Mouse (Mus musculus): ENCODE measurements around the gene Ncaph. TPM values are rescaled to one million over a fixed set of nuclear protein-coding genes. Genes with fewer than 3 reads are reported as not detected.

The Ncaph gene
- total and polyA plus RNA-seq, 3 experiments = 53.4 to 74.1 (median 55.3) TPM

- no peaks in the 10 kb centered on the region for H3K27me3 ChIP-seq (replicated peaks)
- H3K4me2 ChIP-seq (ENCODE audit: insufficient read depth, low read depth, poor library complexity, severe bottlenecking) = no peak overlapping the region
- TF ChIP-seq SMC3 (IDR thresholded peaks at IDR 0.05; ENCODE audit: low read depth, low read length) = no peak
- dilution Hi-C loops (cut with MboI; ENCODE audit: extremely low pct_ligation_motif_present, extremely low pct_unique_long_range_greater_than_20kb, low sequenced_read_pairs) = no loop called here
- peaks cover 19 to 43% of the 10 kb centered on the region in 2 experiments for H3K36me3 ChIP-seq (replicated peaks in 1 of 2; ENCODE audit: control insufficient read depth in 1 of 2, insufficient read depth in 1 of 2, low read length in 1 of 2)
- peaks cover 15% of the 10 kb centered on the region for H3K79me2 ChIP-seq (replicated peaks; ENCODE audit: control insufficient read depth, extremely low read depth, insufficient read depth, poor library complexity, severe bottlenecking)
- DNase-seq (ENCODE audit: extremely low read depth) = no peak
- no peak overlapping the region for H3K4me3 ChIP-seq (replicated peaks in 1 of 3; ENCODE audit: low read depth in 2 of 3, low read length in 2 of 3, poor library complexity in 1 of 3)
- H3K27ac ChIP-seq (ENCODE audit: insufficient read depth, low read depth) = no peak overlapping the region
- in situ Hi-C loops (cut with MboI; ENCODE audit: low pct_ligation_motif_present, low pct_unique_long_range_greater_than_20kb, low sequenced_read_pairs) = no loop called here
- H3K9ac ChIP-seq (ENCODE audit: insufficient read depth, low read depth) = no peak overlapping the region
- H3K4me1 ChIP-seq (ENCODE audit: control insufficient read depth in 1 of 2, insufficient read depth in 2 of 2) = peaks cover 15 to 54% of the 10 kb centered on the region in 2 experiments
- H3K9me3 ChIP-seq (replicated peaks; ENCODE audit: low read length) = peaks cover 9% of the 10 kb centered on the region
Measured at GRCm38 (mm10) chr2:127138449-127138848, 4.7 kb upstream of the Ncaph start.

- Histone ChIP-seq H3K4me3 (replicated peaks in 1 of 3; ENCODE audit: low read depth in 2 of 3, low read length in 2 of 3, poor library complexity in 1 of 3) (no peak overlapping the region), H3K27ac (ENCODE audit: insufficient read depth, low read depth) (no peak overlapping the region), H3K79me2 (replicated peaks; ENCODE audit: control insufficient read depth, extremely low read depth, insufficient read depth, poor library complexity, severe bottlenecking) (peaks cover 21% of the 10 kb centered on the region), H3K27me3 (replicated peaks) (no peaks in the 10 kb centered on the region), H3K9ac (ENCODE audit: insufficient read depth, low read depth) (no peak overlapping the region), H3K36me3 (replicated peaks in 1 of 2; ENCODE audit: control insufficient read depth in 1 of 2, insufficient read depth in 1 of 2, low read length in 1 of 2) (peaks cover 19 to 43% of the 10 kb centered on the region in 2 experiments), H3K9me3 (replicated peaks; ENCODE audit: low read length) (peaks cover 9% of the 10 kb centered on the region), H3K4me1 (ENCODE audit: control insufficient read depth in 1 of 2, insufficient read depth in 2 of 2) (peaks cover 15 to 55% of the 10 kb centered on the region in 2 experiments), H3K4me2 (ENCODE audit: insufficient read depth, low read depth, poor library complexity, severe bottlenecking) (no peak overlapping the region)
- no peak for DNase-seq (ENCODE audit: extremely low read depth)
- TF ChIP-seq RCOR1 (conservative IDR thresholded peaks at IDR 0.05; ENCODE audit: low read depth, low read length) (no peak), MXI1 (IDR thresholded peaks at IDR 0.05; ENCODE audit: low read depth, low read length) (no peak), ETS1 (conservative IDR thresholded peaks at IDR 0.05; ENCODE audit: low read depth, low read length) (no peak), MYC (IDR thresholded peaks at IDR 0.05; ENCODE audit: low read depth, low read length) (no peak), MAX (IDR thresholded peaks at IDR 0.05; ENCODE audit: low read length) (no peak), TBP (conservative IDR thresholded peaks at IDR 0.05; ENCODE audit: low read depth, low read length) (no peak), NELFE (IDR thresholded peaks at IDR 0.05; ENCODE audit: low read depth, low read length) (no peak), TCF12 (IDR thresholded peaks at IDR 0.05; ENCODE audit: low read depth, low read length) (no peak), CTCF (conservative IDR thresholded peaks at IDR 0.05 in 1 of 2, IDR thresholded peaks at IDR 0.05 in 1 of 2; ENCODE audit: low read depth in 2 of 2, low read length in 2 of 2) (no peak), BHLHE40 (IDR thresholded peaks at IDR 0.05; ENCODE audit: low read depth, low read length) (no peak), GABPA (IDR thresholded peaks at IDR 0.05; ENCODE audit: insufficient replicate concordance, low read depth, low read length) (no peak), PAX5 (IDR thresholded peaks at IDR 0.05; ENCODE audit: low read length) (no peak), NRF1 (IDR thresholded peaks at IDR 0.05; ENCODE audit: low read depth, low read length) (no peak), SIN3A (IDR thresholded peaks at IDR 0.05; ENCODE audit: low read length) (no peak), CHD2 (IDR thresholded peaks at IDR 0.05; ENCODE audit: low read length) (no peak), EP300 (IDR thresholded peaks at IDR 0.05; ENCODE audit: low read length) (no peak), ZKSCAN1 (IDR thresholded peaks at IDR 0.05; ENCODE audit: borderline replicate concordance, low read depth, low read length) (no peak)
- dilution Hi-C loops (cut with MboI; ENCODE audit: extremely low pct_ligation_motif_present, extremely low pct_unique_long_range_greater_than_20kb, low sequenced_read_pairs) (no loop called here), in situ Hi-C loops (cut with MboI; ENCODE audit: low pct_ligation_motif_present, low pct_unique_long_range_greater_than_20kb, low sequenced_read_pairs) (no loop called here)
Measured at GRCm38 (mm10) chr2:127137838-127138420, 4.2 kb upstream of the Ncaph start.

All from CH12.LX (cell line).